21 mouse cellular contexts compared by ENCODE assay signal in genomic region chr3:99459036-99459863, GRCm38 (mm10).
A peak's percentile ranks its signal among the peaks of the same experiment; 100 is the strongest.
DNase-seq lines count a peak whose midpoint lies in the region; ATAC-seq lines count a peak whose summit lies in the region.
"Had no signal": no experiment of that assay in that cellular context is flagged by ENCODE, and none has a peak within 500 bp of the region (broad histone marks: within the 10 kb centered on the region; RNA-seq: fewer than 3 reads in every experiment).

No protein-coding gene starts in this region.

- peak; percentile 81 for ATAC-seq in limb, embryonic 13.5 days (ENCODE audit: low FRiP score, low read depth)
- no peak for ATAC-seq in kidney, embryonic 14.5 days (ENCODE audit: low FRiP score, low TSS enrichment)
- ATAC-seq: liver, embryonic 12.5 days; Patski had no signal

- WGBS in limb, embryonic 13.5 days, result 37% methylated on average over 12 of the region's 12 CpGs
- 68% methylated on average over 12 of the region's 12 CpGs for WGBS in kidney, embryonic 14.5 days

- H3K4me2 ChIP-seq in limb, embryonic 13.5 days (replicated peaks), result no peak overlapping the region
- H3K4me2 ChIP-seq in kidney, embryonic 14.5 days (replicated peaks; ENCODE audit: low read depth, low read length), result no peak overlapping the region
- H3K4me2 ChIP-seq: embryonic facial prominence, embryonic 15.5 days; heart, embryonic 12.5 days; hindbrain, embryonic 13.5 days; kidney, embryonic 15.5 days; liver, embryonic 12.5 days; stomach, embryonic 15.5 days had no signal

- peak overlapping the region; percentile 28; the same call in 1 of the 2 replicates for H3K27ac ChIP-seq in limb, embryonic 13.5 days
- H3K27ac ChIP-seq in kidney, embryonic 14.5 days (ENCODE audit: low read depth, low read length), result no peak overlapping the region
- H3K27ac ChIP-seq: embryonic facial prominence, embryonic 15.5 days; hindbrain, embryonic 13.5 days; kidney, embryonic 15.5 days; liver, embryonic 12.5 days; stomach, embryonic 15.5 days had no signal

- H3K9ac ChIP-seq in limb, embryonic 13.5 days, result no peak overlapping the region
- H3K9ac ChIP-seq in kidney, embryonic 14.5 days (ENCODE audit: low read depth, low read length), result no peak overlapping the region
- H3K9ac ChIP-seq: embryonic facial prominence, embryonic 15.5 days; heart, embryonic 12.5 days; hindbrain, embryonic 13.5 days; kidney, embryonic 15.5 days; liver, embryonic 12.5 days; stomach, embryonic 15.5 days had no signal

- peaks cover 11% of the 10 kb centered on the region; the same call in 1 of the 2 replicates for H3K4me1 ChIP-seq in limb, embryonic 13.5 days
- no peaks in the 10 kb centered on the region for H3K4me1 ChIP-seq in kidney, embryonic 14.5 days (ENCODE audit: control insufficient read depth, insufficient read depth, low read length)
- H3K4me1 ChIP-seq: embryonic facial prominence, embryonic 15.5 days; heart, embryonic 12.5 days; hindbrain, embryonic 13.5 days; kidney, embryonic 15.5 days; liver, embryonic 12.5 days; stomach, embryonic 15.5 days had no signal

- H3K9me3 ChIP-seq in limb, embryonic 13.5 days, result no peaks in the 10 kb centered on the region
- H3K9me3 ChIP-seq in kidney, embryonic 14.5 days (ENCODE audit: control insufficient read depth, low read length), result no peaks in the 10 kb centered on the region
- H3K9me3 ChIP-seq: embryonic facial prominence, embryonic 15.5 days; heart, embryonic 12.5 days; hindbrain, embryonic 13.5 days; kidney, embryonic 15.5 days; liver, embryonic 12.5 days; stomach, embryonic 15.5 days had no signal

- peak; percentile 10 for DNase-seq in gastrocnemius, adult 18-20 months (ENCODE audit: low spot score)
- no peak for DNase-seq in gastrocnemius, postnatal 25 days
- DNase-seq in NIH3T3 (ENCODE audit: low read depth) (peak; percentile 4), adipocyte (ENCODE audit: low spot score) (peak; percentile 83)
- no peak for DNase-seq in frontal cortex, postnatal 36 days (ENCODE audit: low spot score in 2 of 2)
- DNase-seq: cerebellum, postnatal 36 days; heart, adult 11 months; heart, postnatal 14 days; kidney, postnatal 4 days; lung, adult 2 months; right cerebral cortex, postnatal 25 days; thymus, adult 18-20 months had no signal

- H3K27me3 ChIP-seq in limb, embryonic 13.5 days, result no peaks in the 10 kb centered on the region
- no peaks in the 10 kb centered on the region for H3K27me3 ChIP-seq in kidney, embryonic 14.5 days (ENCODE audit: control insufficient read depth, insufficient read depth, low read length)
- H3K27me3 ChIP-seq: embryonic facial prominence, embryonic 15.5 days; heart, embryonic 12.5 days; hindbrain, embryonic 13.5 days; kidney, embryonic 15.5 days; liver, embryonic 12.5 days; Patski; stomach, embryonic 15.5 days had no signal

- H3K36me3 ChIP-seq in limb, embryonic 13.5 days, result no peaks in the 10 kb centered on the region
- no peaks in the 10 kb centered on the region for H3K36me3 ChIP-seq in kidney, embryonic 14.5 days (ENCODE audit: control insufficient read depth, insufficient read depth, low read length)
- H3K36me3 ChIP-seq: embryonic facial prominence, embryonic 15.5 days; heart, embryonic 12.5 days; hindbrain, embryonic 13.5 days; kidney, embryonic 15.5 days; liver, embryonic 12.5 days; stomach, embryonic 15.5 days had no signal

- H3K4me3 ChIP-seq in limb, embryonic 13.5 days, result no peak overlapping the region
- H3K4me3 ChIP-seq in kidney, embryonic 14.5 days (ENCODE audit: low read length), result no peak overlapping the region
- H3K4me3 ChIP-seq: embryonic facial prominence, embryonic 15.5 days; heart, embryonic 12.5 days; hindbrain, embryonic 13.5 days; kidney, embryonic 15.5 days; liver, embryonic 12.5 days; stomach, embryonic 15.5 days had no signal

Comparison
In these comparisons a context has a peak if more than half of its experiments do, and no peak if none do; other contexts are left out.
1. DNase-seq: peak in gastrocnemius, adult 18-20 months (single experiment), NIH3T3 (single experiment) and adipocyte (single experiment); none in gastrocnemius, postnatal 25 days (single experiment) and frontal cortex, postnatal 36 days (0 of 2).